Mouse (Mus musculus) heart, embryonic 12.5 days (tissue): ENCODE measurements at regions not wholly inside any gene's neighbourhood (a gene's known extent, or its start where the extent isn't known, plus 50 kb on each side); places are given as distances from the start of the nearest gene placed in this dataset.

Source experiments
- ATAC-seq: fragments of 200-750 bp; cut with Nextera tagmentation; 2 replicates; pipeline ENCODE4 v1.8.0; 2017; ENCODE audit warnings: moderate TSS enrichment, moderate library complexity; ENCODE audit not compliant: insufficient number of reproducible peaks, low FRiP score
- H3K27ac ChIP-seq: fragments of 300-500 bp; sonication (generic); 2 replicates; pipeline ENCODE4 v1.5.1; 2016; ENCODE audit warnings: mild to moderate bottlenecking, moderate library complexity; ENCODE audit not compliant: poor library complexity, severe bottlenecking
- H3K27me3 ChIP-seq: fragments of 300-500 bp; sonication (generic); replicated peaks from 2 replicates; pipeline ENCODE4 v1.6.1; 2016; ENCODE audit warnings: mild to moderate bottlenecking, moderate library complexity
- H3K36me3 ChIP-seq: fragments of 300-500 bp; sonication (generic); 2 replicates; pipeline ENCODE4 v1.6.1; 2016; ENCODE audit warnings: mild to moderate bottlenecking, moderate library complexity
- H3K4me1 ChIP-seq: fragments of 300-500 bp; sonication (generic); replicated peaks from 2 replicates; pipeline ENCODE4 v1.6.1; 2016; ENCODE audit warnings: mild to moderate bottlenecking
- H3K4me2 ChIP-seq: fragments of 300-500 bp; sonication (generic); 2 replicates; pipeline ENCODE4 v1.6.1; 2016; ENCODE audit warnings: mild to moderate bottlenecking, moderate library complexity
- H3K4me3 ChIP-seq: fragments of 300-500 bp; sonication (generic); 2 replicates; pipeline ENCODE4 v1.5.1; 2016; ENCODE audit warnings: mild to moderate bottlenecking
- H3K9ac ChIP-seq: fragments of 300-500 bp; sonication (generic); 2 replicates; pipeline ENCODE4 v1.6.1; 2016; ENCODE audit warnings: mild to moderate bottlenecking, moderate library complexity
- H3K9me3 ChIP-seq: fragments of 300-500 bp; sonication (generic); replicated peaks from 2 replicates; pipeline ENCODE4 v1.6.1; 2016; ENCODE audit warnings: mild to moderate bottlenecking, moderate library complexity
- WGBS: fragments of 180-500 bp; shearing (Covaris S2); methylation state at CpG from one replicate; pipeline ENCODE4 v1.1.7; 2016; 5-methylcytosine and 5-hydroxymethylcytosine counted together

DNA sequence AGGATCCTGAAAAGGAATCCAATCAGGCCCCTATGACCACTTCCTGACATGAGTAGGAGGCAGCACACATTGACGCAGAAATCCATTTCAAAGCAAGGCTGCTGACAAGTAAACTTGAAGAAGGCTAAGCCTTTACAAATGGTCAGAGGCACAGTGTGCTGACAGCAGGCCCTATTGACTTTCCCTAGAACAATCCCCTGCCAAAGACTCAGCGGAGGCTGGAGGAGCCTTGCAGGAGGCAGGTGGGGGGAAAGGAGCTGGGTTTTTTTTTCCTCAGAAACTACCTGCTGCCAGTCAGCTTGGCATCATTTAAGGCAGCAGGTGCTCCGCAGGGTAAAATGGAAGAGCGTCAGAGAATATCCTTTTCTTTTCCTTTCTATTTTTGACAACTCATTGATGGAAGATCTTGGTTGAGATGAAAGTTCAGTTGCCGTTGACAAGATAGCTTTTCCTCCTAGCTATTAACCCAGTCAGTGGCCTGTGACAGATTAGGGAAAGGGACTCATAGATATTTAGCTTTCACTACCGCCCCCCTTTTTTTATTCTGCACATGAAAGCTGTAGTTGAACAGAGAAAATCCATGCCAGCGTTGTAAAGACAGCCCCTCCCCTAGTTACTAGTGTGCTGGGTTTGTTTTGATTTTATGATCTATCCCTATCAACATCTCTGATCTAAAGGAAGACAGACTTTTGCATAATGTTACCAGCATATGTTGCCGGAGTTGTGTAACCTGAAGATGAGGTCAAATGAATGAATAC is 210.6 kb downstream of the Csnka2ip start:
- Histone ChIP-seq H3K4me3 (no peak overlapping the region), H3K27me3 (no peaks in the 10 kb centered on the region)
- WGBS, result 64% methylated on average over 8 of the region's 8 CpGs

DNA sequence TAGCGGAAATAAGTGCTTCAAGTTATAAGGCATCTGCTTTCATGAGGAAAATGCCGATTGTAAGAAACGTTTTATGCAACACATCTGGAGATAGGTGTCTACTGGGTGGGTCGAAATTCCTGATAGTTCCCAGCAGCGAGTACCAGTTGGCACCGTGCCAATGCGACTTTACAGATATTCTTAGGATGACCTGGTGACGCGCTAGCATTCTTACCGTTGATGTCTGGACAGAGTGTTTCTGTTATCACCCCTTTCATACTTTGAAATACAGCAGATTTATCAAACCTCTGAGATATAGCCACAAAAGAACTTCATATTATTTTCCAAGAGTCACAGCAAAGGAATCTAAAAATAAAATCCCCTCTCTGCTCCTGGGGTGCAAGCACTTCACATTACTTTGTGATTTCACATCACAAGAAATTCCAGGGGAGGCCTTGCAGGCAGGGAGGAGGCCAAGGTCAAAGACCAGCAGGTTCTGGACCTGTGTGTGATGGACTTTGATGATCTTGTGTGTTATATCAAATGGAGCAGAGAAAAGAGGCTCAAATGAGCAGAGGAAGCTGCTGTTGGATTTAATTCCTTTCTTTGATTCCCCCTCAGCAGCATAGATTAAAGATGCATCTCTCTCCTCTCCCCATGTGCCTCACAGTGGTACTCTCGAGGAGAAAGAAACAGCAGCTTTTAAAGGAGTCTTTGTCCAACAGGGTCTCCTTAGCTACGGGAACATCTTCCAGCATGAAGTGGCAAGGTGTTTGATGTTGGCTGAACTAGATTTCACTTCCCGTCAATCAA is 233.4 kb downstream of the Csnka2ip start:
- 0 out of 2 replicates have a peak, but pooled peaks cover 2% of the 10 kb centered on the region for H3K9me3 ChIP-seq
- H3K27me3 ChIP-seq, result no peaks in the 10 kb centered on the region
- no peak overlapping the region for H3K9ac ChIP-seq
- no peaks in the 10 kb centered on the region for H3K36me3 ChIP-seq
- ATAC-seq, result no peak
- H3K4me3 ChIP-seq, result no peak overlapping the region
- H3K4me2 ChIP-seq, result 0 out of 2 replicates have a peak overlapping the region, but pooled peaks have one; percentile 21
- WGBS, result 32% methylated on average over 13 of the region's 13 CpGs
- peaks cover 9% of the 10 kb centered on the region; the same call in 1 of the 2 replicates for H3K4me1 ChIP-seq
- H3K27ac ChIP-seq, result peak overlapping the region; percentile 64

More for the DNA sequence above, 210.6 kb downstream of the Csnka2ip start:
- no peak for ATAC-seq
- Histone ChIP-seq H3K9me3 (no peaks in the 10 kb centered on the region), H3K36me3 (no peaks in the 10 kb centered on the region), H3K4me1 (peaks cover 4% of the 10 kb centered on the region), H3K27ac (no peak overlapping the region), H3K9ac (no peak overlapping the region), H3K4me2 (no peak overlapping the region)

DNA sequence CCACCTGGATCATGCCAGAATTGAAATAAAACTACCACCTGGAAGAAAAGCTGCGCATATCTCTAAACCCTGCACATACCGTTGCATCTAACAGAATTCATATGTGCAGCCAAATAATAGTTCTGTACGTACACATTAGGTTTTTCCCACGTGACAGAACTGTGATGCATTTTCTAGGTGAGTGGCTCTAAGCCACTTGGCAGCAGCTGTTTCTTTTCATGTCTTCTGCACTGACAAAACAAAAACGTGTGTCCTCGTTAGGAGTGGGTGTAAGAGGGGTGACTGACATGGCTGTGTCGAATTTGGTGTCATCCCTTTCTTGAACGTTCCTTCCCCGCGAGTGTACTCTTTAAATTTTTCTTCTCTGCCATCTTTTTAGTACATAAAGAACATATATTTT is 254.3 kb downstream of the Csnka2ip start:
- H3K9ac ChIP-seq, result no peak overlapping the region
- no peaks in the 10 kb centered on the region for H3K9me3 ChIP-seq
- ATAC-seq, result no peak
- H3K4me1 ChIP-seq, result peaks cover 9% of the 10 kb centered on the region
- no peaks in the 10 kb centered on the region for H3K27me3 ChIP-seq
- WGBS, result 62% methylated on average over 10 of the region's 10 CpGs
- no peak overlapping the region for H3K4me3 ChIP-seq
- H3K4me2 ChIP-seq, result no peak overlapping the region
- no peaks in the 10 kb centered on the region for H3K36me3 ChIP-seq
- H3K27ac ChIP-seq, result no peak overlapping the region

DNA sequence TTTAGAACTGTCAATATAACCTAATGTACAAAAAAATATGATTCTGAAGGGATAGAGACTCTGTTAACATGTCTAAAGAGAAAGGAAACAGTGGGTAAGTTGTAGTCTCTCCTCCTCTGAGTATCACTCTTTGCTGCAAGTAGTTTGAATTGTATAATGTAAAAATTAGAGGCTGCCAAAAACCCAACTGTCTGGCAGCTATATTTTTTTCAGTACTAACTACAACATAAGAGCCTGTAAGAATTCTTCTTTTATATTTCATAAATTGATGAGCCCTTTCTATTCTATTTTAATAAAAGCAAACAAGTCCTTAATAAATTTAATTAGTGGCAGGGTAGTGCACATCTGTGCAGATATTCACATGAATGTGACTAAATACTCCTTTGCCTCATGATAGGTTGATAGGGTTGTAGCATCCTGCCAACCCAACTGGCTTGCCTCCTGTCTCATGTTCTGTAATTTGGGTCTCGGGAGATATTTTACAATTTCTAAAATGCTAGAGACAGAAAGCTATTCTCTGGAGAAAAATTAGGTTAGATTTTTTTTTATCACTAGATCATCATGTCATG is 269.2 kb downstream of the Csnka2ip start:
- Histone ChIP-seq H3K4me1 (no peaks in the 10 kb centered on the region), H3K4me2 (no peak overlapping the region), H3K27me3 (no peaks in the 10 kb centered on the region), H3K4me3 (no peak overlapping the region), H3K27ac (no peak overlapping the region), H3K9me3 (0 out of 2 replicates have a peak, but pooled peaks cover 3% of the 10 kb centered on the region), H3K9ac (no peak overlapping the region), H3K36me3 (no peaks in the 10 kb centered on the region)
- WGBS, result 86% methylated on average over 1 of the region's 1 CpGs
- no peak for ATAC-seq

DNA sequence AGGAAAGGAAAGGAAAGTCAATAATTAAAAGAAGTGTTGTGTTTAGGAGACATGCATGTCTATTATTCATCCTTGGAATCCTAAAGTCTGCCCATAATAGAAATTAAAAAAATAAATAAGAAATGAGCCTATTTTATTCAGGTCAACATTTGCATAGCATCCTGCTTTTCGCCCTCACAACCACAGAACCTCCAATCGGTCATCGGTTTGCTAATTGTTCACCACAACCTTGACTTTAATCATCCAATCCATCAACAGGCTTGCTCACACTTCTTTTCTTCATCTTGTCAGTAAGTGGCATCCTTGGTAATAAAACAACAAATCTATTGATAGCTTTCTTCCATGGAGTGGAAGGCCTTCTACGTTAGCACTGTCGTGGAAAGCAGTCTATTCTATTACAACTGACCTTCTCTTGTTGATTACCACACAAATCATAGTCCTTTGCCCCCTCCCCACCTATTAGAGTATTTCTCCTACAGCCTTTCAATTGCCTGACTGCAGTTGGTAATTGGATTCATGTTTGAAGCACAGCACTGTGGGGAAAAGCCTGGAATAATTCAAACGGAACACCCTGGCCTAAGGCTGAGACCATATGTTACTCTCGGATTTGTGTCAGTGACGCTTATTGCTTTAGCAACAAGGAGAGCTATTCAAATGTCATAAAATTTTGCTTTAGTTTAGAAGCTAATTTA is 269.9 kb downstream of the Csnka2ip start:
- H3K4me1 ChIP-seq, result no peaks in the 10 kb centered on the region
- no peaks in the 10 kb centered on the region for H3K36me3 ChIP-seq
- no peak for ATAC-seq
- WGBS, result 88% methylated on average over 8 of the region's 8 CpGs
- no peak overlapping the region for H3K4me3 ChIP-seq
- no peaks in the 10 kb centered on the region for H3K27me3 ChIP-seq
- no peak overlapping the region for H3K9ac ChIP-seq
- H3K27ac ChIP-seq, result no peak overlapping the region
- 0 out of 2 replicates have a peak, but pooled peaks cover 3% of the 10 kb centered on the region for H3K9me3 ChIP-seq
- no peak overlapping the region for H3K4me2 ChIP-seq

DNA sequence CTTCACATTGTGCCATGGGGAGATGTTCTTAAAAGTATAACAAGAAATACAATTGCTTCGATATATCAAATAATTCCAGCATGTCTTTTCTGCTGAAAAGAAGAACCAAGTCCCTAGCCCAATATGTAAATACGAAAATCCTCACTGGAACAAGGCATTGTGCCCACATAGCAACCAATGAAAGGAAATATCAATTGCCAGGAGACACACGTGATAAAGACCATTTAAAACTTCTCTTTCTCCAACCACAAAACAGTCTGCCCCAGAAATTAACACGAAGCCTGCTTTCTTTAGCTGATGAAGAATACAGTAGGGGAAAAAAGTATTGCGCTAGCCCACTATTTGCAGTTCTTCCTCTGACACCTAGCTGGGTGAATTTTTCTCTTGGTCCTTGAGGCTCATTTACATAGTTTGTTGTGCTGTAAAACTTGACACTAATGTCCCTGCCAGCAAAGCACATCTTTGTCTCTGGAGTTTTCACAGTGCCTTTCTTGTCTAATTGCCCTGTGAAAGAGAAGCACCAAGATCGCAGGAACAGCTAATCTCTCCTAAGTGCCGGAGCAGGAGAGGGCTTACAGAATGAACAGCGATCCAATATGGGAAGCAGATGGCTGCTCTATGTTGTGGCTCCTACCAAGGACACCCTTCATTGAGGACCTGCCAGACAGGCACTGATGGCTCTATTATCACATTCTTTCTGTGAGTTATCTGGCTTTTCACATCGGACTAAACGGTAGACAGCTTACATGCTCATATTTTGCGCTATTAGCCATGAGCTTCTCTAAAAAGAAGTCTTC is 272.7 kb downstream of the Csnka2ip start:
- H3K9ac ChIP-seq, result no peak overlapping the region
- no peak overlapping the region for H3K27ac ChIP-seq
- no peaks in the 10 kb centered on the region for H3K36me3 ChIP-seq
- no peak overlapping the region for H3K4me2 ChIP-seq
- 0 out of 2 replicates have a peak, but pooled peaks cover 3% of the 10 kb centered on the region for H3K9me3 ChIP-seq
- H3K4me1 ChIP-seq, result no peaks in the 10 kb centered on the region
- no peak for ATAC-seq
- H3K4me3 ChIP-seq, result no peak overlapping the region
- WGBS, result 69% methylated on average over 11 of the region's 11 CpGs
- no peaks in the 10 kb centered on the region for H3K27me3 ChIP-seq

DNA sequence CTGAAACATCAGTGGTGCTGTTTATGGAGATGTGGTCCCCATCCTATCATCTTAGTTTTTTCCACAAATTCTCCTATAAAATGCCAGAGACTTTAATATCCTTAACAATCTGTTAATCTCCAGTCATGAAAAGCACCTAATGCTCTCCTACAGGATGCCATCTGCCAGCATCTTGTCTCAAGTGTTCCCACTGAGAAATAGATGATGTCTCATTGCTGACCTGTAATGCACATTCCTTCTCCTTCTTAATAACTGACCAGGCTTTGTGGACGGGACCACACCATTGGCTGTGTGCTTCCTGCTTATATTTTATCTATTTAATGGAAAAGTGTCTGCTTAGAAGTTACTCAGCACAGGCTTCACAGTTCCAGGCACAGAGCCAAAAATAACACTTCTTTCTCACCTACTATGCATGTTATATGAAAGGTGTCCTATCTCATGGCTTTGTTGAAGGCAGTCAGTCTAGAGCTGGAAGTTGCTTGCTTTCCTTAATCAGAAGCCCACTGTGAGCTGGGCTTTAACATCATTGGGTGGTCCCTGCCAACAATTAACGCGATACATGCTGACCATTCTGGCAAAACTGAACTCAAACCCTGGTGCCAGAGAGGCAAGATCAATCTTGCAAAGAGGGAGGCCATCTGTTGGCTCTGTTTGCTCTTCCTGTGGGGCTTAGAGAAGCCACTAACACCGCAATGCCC is 283.3 kb downstream of the Csnka2ip start:
- no peak for ATAC-seq
- Histone ChIP-seq H3K27ac (no peak overlapping the region), H3K36me3 (no peaks in the 10 kb centered on the region), H3K9me3 (no peaks in the 10 kb centered on the region), H3K9ac (no peak overlapping the region), H3K27me3 (no peaks in the 10 kb centered on the region), H3K4me1 (peaks cover 6% of the 10 kb centered on the region; the same call in 1 of the 2 replicates), H3K4me3 (no peak overlapping the region), H3K4me2 (no peak overlapping the region)
- WGBS, result 55% methylated on average over 4 of the region's 4 CpGs

DNA sequence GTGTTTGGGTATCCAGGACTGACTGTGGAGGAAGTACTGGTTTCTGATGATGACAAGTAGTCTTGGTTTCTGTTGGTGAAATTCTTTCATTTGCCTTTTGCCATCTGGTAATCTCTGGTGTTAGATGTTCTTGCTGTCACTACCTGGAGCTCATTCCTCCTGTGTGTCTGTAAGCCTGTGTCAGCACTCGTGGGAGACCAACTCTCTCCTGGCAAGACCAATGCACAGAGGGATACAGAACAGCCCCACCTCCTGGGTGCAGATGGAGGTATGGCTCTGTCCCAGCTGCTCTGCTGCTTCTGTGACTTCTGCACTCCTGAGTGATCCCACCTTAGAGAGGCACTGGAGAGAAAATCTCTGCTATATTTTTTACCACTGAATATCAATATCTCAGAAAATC is 285.4 kb downstream of the Csnka2ip start:
- Histone ChIP-seq H3K36me3 (no peaks in the 10 kb centered on the region), H3K9me3 (no peaks in the 10 kb centered on the region), H3K4me1 (peaks cover 6% of the 10 kb centered on the region; the same call in 1 of the 2 replicates), H3K4me2 (no peak overlapping the region), H3K27ac (no peak overlapping the region), H3K4me3 (no peak overlapping the region), H3K9ac (no peak overlapping the region), H3K27me3 (no peaks in the 10 kb centered on the region)
- ATAC-seq, result no peak
- WGBS, result 74% methylated on average over 1 of the region's 1 CpGs

DNA sequence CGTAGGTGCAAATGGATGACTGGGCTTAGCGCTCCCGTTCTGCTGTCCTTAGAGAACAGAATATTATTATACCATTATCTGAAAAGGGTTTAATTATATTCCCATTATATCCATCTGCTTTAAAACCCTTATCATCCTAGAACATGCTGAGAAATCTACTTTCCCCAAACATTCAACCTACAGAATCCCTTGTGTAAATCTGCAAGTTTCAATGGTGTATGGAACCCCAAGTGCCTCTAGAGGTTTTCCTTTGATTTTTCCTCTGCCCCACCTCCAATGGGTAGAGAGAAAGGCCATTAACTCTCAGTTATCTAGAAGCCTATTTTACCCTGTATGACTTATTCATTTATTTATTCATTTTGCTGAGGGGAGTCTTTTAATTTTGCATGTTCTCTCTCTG is 308.7 kb downstream of the Csnka2ip start:
- H3K36me3 ChIP-seq, result no peaks in the 10 kb centered on the region
- no peak overlapping the region for H3K4me2 ChIP-seq
- no peak for ATAC-seq
- no peak overlapping the region for H3K27ac ChIP-seq
- no peaks in the 10 kb centered on the region for H3K4me1 ChIP-seq
- no peak overlapping the region for H3K4me3 ChIP-seq
- WGBS, result 85% methylated on average over 3 of the region's 3 CpGs
- H3K9ac ChIP-seq, result no peak overlapping the region
- no peaks in the 10 kb centered on the region for H3K9me3 ChIP-seq
- H3K27me3 ChIP-seq, result no peaks in the 10 kb centered on the region

DNA sequence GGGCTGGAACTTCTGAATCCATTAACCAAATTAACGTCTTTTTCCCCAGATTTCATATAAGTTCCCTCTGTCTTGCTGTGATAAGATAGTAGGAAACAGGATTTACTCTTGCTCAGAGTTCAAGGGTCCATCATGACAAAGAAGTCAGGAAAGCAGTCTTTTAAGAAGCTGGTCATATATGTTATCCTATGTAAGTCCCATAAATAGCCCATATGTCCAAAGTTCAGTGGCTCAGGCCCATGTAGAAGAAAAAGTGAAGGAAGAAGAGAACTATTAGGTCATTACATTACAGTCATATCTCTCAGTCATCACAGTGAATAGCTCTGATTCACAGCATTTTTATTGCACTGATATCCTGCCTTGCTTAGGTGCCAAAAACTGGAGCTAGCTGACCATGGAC is 316.9 kb downstream of the Csnka2ip start:
- Histone ChIP-seq H3K9ac (no peak overlapping the region), H3K36me3 (no peaks in the 10 kb centered on the region), H3K9me3 (no peaks in the 10 kb centered on the region), H3K4me2 (no peak overlapping the region), H3K27me3 (no peaks in the 10 kb centered on the region), H3K4me3 (no peak overlapping the region), H3K27ac (no peak overlapping the region), H3K4me1 (no peaks in the 10 kb centered on the region)
- WGBS, result 62% methylated on average over 1 of the region's 1 CpGs
- ATAC-seq, result no peak
